Mouse (Mus musculus): ENCODE results near the gene Ascl1. TPM values are rescaled to one million over a fixed set of nuclear protein-coding genes. Genes with fewer than 3 reads are reported as not detected.

Ascl1 gene
- polyA plus RNA-seq, 2 experiments from 2014 or later, result not detected

DNA sequence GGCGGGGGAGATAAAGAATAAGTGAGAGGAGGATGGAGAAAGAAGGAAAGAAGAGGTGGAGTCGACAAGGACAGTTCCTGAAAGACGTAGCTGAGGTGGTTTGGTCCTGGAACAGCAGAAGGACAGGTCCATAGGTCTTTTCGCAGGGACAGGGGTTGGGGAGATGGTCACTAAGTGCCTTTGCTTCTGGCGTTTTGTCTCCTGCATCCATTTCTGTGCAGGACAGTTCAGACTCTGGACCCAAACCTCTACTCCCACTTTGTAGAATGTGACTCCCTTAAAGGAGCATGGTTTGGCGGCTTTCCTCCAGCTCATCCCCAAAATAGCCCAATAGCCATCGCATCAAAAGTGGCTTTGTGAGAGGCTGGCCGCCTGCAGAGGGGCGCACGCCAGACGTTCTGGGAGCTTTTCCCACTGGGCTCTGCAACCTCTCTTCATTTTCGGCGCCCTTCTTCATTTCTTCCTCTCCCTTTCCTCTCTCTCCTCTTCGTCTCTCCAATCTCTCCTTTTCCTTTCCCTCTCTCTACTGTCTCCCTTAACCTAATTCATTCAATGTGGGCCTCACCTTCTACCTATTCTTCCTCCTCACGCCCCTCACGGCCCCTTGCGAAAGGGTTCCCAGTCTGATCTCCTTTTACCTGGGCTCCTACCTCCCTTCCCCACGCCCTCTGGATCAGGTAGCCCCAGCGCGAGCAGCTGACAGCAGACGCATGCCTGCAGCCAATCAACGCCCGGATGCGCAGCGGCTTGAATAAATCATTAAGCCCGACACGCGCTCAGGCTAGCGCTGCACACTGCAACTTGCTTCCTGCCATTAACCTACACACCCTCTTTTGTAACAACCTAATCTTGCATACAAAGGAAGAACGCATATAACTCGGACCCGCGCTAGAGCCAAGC lies 7.5 kb downstream of the Ascl1 start:
- no peak for ATAC-seq

DNA sequence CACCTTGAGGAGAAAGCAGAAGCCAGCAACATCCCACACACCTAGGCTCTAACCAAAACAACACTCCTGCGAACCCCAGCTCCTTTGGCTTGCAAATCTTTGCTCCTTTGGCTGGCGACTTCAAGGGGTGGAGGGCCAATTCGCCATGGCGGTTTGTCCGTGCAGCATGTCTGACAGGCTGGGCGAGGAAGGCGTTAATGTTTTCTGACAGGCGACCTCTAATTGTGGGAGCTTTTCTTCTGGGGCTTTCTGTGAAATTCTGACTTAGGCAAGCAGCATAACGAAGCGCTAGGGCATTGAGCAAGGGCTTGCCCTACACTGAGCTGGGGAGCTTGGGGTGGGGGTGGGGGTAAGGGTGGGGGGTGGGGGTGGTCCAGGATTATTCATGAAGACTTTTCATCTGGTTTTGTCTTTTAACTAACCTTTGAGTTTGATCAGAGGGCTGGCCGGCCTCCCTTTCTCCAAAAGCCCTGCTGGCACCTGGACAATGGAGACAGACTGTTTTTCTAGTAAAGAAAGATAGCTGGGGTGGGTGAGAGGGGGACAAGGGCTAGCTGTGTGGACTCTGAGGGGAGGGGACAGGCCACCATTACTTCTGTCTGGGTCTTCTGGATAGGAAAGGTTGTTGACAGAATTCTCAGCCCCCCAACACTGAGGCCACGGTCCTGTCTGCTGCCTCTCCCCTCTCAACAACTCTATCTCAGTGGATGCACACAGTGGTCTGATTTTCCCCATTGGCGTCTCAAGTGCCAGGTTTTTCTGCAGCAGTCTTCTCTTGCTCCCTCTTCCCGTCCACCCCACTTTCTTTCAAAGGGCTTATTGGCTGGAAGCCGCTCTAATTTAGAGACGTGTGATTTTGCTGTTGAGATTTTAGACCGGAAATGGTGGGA lies 8.4 kb downstream of the Ascl1 start:
- ATAC-seq, result no peak

DNA sequence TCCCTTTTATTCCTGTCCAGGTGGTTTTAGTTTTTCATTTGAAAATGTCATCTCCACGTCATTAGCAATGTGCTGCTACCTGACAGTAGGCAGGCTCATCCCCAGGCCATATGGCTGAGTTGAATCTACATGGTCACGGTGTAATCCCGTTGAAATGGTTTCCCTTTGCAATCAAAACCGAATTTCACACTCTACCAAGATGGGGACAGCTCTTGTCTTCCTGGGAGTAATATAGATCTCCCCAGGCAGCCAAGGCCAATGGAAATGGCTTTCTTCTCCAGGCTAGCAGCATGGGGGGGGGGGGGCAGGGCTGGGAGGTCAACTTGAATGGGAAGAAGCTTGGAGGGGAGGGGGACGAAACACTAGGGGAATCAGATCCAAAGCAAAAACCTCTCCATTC lies 15.6 kb downstream of the Ascl1 start:
- no peak for ATAC-seq

DNA sequence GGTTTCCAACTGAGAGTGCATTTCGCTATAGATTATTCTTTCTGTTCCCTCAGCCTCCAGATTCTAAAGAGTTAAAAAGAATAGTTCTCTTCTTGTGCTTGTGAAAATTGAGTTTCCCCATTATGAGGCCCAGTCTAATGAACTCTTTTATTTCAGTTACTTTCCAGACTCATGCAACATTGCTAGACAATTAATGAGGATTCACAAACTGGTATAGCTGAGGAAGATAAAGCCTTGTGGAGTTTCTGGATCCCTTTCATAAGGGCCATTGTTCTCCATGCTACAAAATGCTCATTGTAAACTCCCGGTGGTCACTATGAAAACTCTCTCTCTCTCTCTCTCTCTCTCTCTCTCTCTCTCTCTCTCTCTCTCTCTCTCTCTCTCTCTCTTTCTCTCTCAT lies 18.5 kb downstream of the Ascl1 start:
- ATAC-seq, result no peak

DNA sequence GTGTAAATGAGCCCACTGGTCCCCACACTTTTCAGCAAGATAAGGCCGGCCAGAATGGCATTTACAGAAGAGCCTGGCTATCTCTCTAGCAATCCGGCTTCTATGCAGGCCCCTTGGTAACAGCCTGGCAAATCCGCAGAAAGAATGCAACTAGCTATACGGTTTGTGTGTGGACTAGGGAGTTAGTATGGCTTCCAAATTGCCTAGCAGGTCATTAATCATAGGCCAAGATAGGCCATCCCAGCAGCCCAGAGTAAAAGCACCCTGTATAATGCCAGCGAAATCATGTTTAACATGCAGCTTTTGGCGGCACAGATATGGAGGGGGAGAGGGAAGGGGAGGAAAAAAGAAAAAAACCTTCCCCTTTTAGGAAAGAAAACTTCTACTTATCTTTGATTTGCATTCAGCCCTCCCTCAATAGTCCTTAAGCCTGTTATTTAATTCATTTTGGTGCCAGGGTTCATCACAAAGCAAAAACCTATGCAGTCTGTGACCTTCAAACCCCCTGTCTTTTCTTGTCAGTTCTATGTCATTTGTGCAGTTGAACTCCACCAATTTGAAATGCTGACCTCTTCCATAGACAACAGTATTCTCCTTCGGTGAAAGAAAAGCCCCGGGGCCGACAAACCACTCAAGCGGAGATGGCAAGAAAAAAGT lies 19.9 kb downstream of the Ascl1 start:
- ATAC-seq, result no peak

DNA sequence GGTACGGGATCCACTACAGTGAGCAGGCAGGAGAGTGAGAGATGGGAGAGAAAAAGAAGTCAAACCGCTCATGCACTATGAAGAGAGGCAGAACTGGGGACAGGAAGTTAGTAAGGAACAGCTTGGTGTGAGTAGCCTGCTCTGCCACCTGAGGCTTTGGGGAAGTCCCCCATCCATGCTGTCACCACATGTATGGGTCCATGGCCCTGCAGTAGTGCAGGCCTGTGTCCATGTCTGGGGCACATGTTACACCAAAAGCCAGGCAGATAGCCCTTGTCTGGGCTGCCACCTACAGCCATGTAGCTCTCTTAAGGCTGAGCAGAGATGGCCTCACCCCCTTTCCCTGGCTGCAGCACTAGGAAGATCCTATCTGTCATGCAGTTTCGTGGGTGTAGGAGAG lies 42.7 kb downstream of the Ascl1 start:
- no peak for ATAC-seq

DNA sequence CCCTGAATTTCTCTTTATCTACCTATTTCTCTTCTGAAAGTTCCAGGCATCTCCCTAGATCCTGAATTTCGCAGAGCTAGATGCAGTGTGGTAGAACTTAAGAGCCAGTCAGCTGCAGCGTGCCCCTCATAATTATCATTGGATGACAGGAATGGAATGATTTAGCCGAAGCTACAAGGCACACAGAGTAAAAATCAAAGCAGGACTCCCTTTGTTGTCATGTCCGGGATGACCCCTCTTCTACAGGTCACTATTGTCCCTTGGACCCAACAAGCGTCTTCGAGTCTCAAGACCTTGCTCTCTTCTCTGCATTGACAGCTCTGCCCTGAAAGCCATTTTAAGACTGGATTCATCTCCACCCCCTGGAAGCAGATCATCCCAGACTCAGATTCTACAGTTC lies 44.1 kb downstream of the Ascl1 start:
- no peak for ATAC-seq

DNA sequence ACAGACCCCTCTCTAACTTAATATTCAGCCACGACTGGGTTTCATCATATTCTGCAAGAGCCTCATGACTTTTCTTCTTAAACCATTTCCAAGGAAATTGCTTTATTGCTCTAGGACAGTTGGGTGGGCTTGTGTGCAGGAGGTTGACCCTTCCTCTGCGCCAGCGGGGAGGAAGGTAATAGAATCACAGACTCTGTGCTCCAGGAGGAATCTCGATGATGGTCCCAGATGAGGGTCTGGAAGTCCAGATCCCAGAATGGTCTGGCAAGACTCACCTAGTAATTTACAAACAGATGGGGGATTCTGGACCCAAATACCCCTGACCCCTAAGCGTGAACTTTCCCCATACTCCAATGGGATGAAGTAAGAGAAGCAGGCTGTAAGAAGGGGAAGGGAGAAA lies 45.2 kb downstream of the Ascl1 start:
- no peak for ATAC-seq

DNA sequence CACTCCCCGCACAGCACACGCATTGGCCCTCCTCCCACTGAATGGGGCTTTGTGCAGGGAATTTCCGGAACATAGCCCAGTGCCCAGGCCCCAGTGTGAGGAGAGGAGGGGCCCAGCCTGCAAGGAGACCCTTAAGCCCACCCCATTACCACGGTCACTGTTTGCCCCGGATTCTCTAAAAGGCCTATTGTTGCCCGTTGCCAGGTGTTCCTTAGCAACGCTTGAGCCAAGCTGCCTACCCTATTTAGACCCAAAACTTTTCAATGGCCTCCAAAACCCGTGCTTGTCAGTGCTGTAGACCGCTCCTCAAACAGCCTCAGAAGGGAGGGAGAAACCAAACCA lies 45.7 kb downstream of the Ascl1 start:
- ATAC-seq, result no peak

DNA sequence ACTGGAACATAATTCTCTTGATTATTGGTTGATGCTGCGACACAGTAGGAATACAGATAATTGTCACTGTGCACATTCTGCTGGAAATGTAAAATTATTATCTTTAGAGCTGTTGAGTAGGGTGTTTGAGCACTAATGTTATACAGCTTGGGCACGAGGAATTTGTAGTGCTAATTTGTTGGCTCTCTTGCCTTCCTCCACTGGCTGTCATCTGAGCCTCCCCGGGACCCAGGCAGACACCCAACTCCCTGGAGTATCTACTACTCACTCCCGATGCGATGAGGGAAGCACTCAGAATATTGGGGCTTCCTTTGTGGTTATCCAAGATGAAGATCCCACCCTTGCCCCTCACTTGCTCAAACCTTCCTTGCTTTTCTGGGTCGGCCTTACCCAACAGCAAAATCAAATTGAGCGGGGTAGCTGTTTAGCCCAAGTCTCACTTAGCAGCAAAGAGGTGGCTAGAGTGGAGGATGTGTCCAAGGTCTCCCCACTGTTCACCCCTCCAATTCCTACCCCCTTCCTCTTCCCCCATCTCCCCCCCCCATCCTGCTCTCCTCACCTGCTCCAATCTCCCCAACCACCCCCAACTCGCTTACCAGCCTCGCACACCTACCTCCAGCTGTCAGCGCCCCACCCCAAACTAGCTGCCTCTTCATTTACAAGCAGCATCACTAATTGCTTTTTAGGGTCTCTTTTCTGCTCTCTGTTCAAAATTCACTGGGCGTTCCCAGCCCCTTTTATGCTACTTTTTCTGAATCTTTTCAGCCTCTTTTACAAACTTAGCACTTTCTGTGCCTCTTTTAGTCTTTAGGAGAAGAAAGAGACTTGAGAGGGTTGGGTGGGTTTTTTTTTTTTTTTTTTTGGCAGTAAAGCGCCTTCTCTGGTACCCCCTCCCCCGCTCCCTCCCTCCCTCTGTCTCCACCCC lies 46.4 kb downstream of the Ascl1 start:
- ATAC-seq, result no peak

DNA sequence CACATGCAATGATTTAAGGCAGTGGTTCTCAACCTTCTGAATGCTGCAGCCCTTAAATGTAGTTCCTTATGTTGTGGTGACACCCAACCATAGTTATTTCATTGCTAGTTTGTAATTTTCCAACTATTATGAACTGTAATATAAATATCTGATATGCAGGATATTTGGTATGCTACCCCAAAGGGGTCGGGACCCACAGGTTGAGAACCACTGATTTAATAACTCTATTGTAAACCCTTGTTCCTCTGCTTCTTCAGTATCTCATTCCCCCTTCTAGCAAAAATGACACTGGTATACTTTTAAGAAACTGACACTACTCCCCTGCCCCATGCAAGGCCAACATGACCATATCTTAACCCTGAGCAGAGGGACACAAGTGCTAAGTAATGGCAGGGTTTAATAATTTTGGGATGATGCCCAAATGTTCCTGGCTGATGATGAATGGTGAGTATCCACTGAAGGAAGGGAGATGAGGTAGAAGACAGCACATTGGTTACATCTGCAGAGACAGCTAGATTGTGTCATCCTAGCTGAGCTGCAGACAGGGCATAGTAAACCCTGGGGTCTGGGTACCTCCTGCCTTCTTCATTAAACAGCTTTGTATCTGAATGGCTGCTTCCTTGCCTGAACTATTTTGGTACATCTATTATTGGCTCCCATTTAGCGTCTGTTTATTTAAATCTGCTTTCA lies 47.2 kb downstream of the Ascl1 start:
- no peak for ATAC-seq

Other genes starting within 250 kb of the Ascl1 start
- gene Pah, start 28.1 kb upstream of the Ascl1 start, polyA plus RNA-seq (2017; shearing (Covaris generic)), result not detected

Data from CD4-positive, CD25-positive, alpha-beta regulatory T cell, adult 4 months (primary cell).